Mouse (Mus musculus) spleen, adult 2 months (tissue): ENCODE results near the gene Trim41. TPM values are rescaled to one million over a fixed set of nuclear protein-coding genes. Genes with fewer than 3 reads are reported as not detected.
A peak's percentile ranks its signal among the peaks of the same experiment; 100 is the strongest.
"Not testable (repeated sequence)": the region's sequence is repeated elsewhere in the genome, so short reads cannot be mapped to it uniquely, and the experiment has no call there.

Experiments
- DNase-seq, 2 experiments: peaks; one replicate each; pipeline versions ENCODE4 v3.0.0 to v3.0.0-alpha.2; 2012 to 2021; ENCODE audit warnings: low spot score in 2 of 2, low read depth in 1 of 2
- H3K27ac ChIP-seq: fragments of 200-500 bp; 2 replicates; pipeline ENCODE4 v1.5.1; 2012; ENCODE audit warnings: low read length, inconsistent platforms; ENCODE audit not compliant: insufficient read depth
- H3K27me3 ChIP-seq: fragments of 200-500 bp; 2 replicates; pipeline ENCODE4 v1.6.1; 2012; ENCODE audit warnings: mild to moderate bottlenecking, moderate library complexity, low read length, inconsistent platforms; ENCODE audit not compliant: control insufficient read depth, insufficient read depth
- H3K36me3 ChIP-seq: fragments of 200-500 bp; 2 replicates; pipeline ENCODE4 v1.6.1; 2012; ENCODE audit warnings: mild to moderate bottlenecking, low read length, inconsistent platforms; ENCODE audit not compliant: control insufficient read depth, insufficient read depth
- H3K4me1 ChIP-seq: fragments of 200-500 bp; 2 replicates; pipeline ENCODE4 v1.6.1; 2011; ENCODE audit warnings: inconsistent platforms; ENCODE audit not compliant: control insufficient read depth, insufficient read depth, insufficient read length
- H3K4me3 ChIP-seq: fragments of 200-500 bp; 2 replicates; pipeline ENCODE4 v1.5.1; 2011; ENCODE audit warnings: mild to moderate bottlenecking, inconsistent platforms; ENCODE audit not compliant: insufficient read depth, insufficient read length; ENCODE audit errors: extremely low read depth
- CTCF ChIP-seq: fragments of 200-500 bp; IDR thresholded peaks from 2 replicates; pipeline ENCODE4 v1.5.1; 2011; ENCODE audit warnings: mild to moderate bottlenecking, inconsistent platforms; ENCODE audit not compliant: insufficient read depth, insufficient read length, insufficient replicate concordance; ENCODE audit errors: extremely low read depth
- POLR2A ChIP-seq: fragments of 200-500 bp; IDR thresholded peaks from 2 replicates; pipeline ENCODE4 v1.6.1; 2011; ENCODE audit warnings: low read depth, low read length, inconsistent platforms
- WGBS: fragments of 180-500 bp; shearing (Covaris S2); methylation state at CpG from one replicate; pipeline ENCODE4 v1.1.7; 2018; 5-methylcytosine and 5-hydroxymethylcytosine counted together
- polyA plus RNA-seq: library from polyadenylated mRNA; depleted of rRNA; stranded (reverse); fragments of >200 nt; gene quantifications from 2 replicates; pipeline ENCODE4 v1.2.3, GENCODE M21; 2012

Gene Trim41
- polyA plus RNA-seq, 1 experiment: 24.7 TPM

DNA sequence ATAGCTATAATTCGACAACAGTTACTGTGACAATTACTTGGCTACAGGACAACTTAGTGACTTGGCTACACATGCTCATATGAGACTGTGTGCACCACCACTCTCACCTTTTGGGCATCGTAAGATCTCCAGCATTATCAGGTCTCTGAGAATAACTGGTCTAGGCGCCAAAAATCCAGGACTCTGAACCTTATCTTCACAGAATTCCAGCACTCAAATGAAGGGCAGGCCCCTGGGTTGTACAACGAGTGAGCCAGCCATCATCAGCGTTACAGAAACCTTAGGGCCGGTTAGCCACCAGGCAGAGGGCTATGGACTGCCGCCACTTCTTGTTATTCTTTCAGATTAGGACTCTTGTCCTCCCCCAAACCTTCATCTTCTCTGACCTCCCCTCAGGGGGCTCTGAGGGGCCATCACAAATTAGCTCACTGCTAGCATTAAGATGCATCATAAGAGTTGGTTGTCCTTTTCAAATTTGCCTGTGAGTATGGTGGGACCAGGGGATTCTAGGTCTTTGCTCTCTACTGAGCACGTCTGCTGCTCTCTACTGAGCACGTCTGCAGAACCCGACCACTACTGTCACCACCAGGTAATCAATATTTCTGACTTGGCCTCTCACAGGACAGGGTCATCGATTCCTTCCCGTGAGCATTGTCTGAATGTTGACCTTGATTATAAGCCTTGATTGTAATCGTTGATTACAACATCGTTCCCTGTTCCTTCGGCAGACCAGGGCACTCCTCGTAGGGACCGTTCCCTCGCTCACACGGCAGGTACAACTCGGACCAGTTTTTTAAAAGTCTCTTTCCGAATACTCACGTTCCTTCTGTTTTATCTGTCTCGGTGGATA lies 35.7 kb upstream of the Trim41 start:
- no peak for DNase-seq
- TF ChIP-seq CTCF (no peak), POLR2A (no peak)

GRCm38 (mm10) chr11:48852190-48852589 lies 35.0 kb upstream of the Trim41 start:
- peaks cover 3% of the 10 kb centered on the region for H3K36me3 ChIP-seq
- no peak overlapping the region for H3K4me3 ChIP-seq
- TF ChIP-seq POLR2A: no peak
- TF ChIP-seq CTCF: no peak
- no peak overlapping the region for H3K27ac ChIP-seq
- DNase-seq: no peak
- H3K4me1 ChIP-seq: peaks cover 12% of the 10 kb centered on the region; the same call in 1 of the 2 replicates
- 88% methylated on average over 4 of the region's 4 CpGs for WGBS
- H3K27me3 ChIP-seq: no peaks in the 10 kb centered on the region

More for the DNA sequence above, 35.7 kb upstream of the Trim41 start:
- Histone ChIP-seq H3K4me1 (peaks cover 12% of the 10 kb centered on the region; the same call in 1 of the 2 replicates), H3K27ac (peak overlapping the region; percentile 46; the same call in 1 of the 2 replicates), H3K4me3 (peak overlapping the region; percentile 57), H3K27me3 (no peaks in the 10 kb centered on the region), H3K36me3 (peaks cover 3% of the 10 kb centered on the region)
- 13% methylated on average over 23 of the region's 23 CpGs for WGBS

DNA sequence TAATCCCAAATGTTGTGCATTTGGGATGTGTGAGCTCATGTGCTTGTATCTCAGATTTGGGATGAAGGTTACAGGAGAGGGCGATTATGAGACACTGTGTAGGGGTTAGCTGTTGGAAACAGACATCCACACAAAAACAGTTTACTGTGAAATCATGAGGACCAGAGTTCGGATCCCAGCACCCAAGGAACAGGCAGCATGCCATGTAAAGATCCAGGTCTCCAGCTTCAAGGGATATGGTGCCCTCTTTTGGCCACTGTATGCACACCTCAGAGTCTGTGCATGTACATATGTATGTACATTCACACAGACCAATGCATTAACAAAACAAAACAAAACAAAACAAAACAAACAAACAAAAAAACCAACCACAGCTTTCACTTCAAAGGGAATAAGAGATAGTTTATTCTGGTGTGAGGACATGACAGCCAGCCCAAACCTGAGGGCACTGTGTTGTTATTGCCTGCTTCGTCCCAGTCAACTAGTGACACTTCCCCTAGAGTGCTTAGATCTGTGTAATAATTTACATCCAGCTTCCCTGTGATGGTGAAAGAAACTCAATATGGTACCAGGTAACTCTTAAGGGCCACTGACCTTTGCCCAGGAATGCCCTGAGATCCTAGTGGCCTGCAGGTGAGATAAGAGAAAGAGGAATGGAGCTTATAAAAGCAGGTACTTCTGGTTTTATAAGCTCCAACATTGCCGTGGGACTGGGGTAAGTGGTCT lies 34.3 kb upstream of the Trim41 start:
- H3K4me1 ChIP-seq: peaks cover 12% of the 10 kb centered on the region; the same call in 1 of the 2 replicates
- no peak overlapping the region for H3K4me3 ChIP-seq
- peaks cover 3% of the 10 kb centered on the region for H3K36me3 ChIP-seq
- 88% methylated on average over 4 of the region's 4 CpGs for WGBS
- no peak overlapping the region for H3K27ac ChIP-seq
- H3K27me3 ChIP-seq: no peaks in the 10 kb centered on the region
- DNase-seq: no peak
- no peak for TF ChIP-seq POLR2A
- peak; percentile 19; the same call in 1 of the 2 replicates for TF ChIP-seq CTCF

GRCm38 (mm10) chr11:48850240-48850639 lies 33.1 kb upstream of the Trim41 start:
- WGBS: 85% methylated on average over 2 of the region's 2 CpGs
- Histone ChIP-seq H3K27me3 (no peaks in the 10 kb centered on the region), H3K4me1 (peaks cover 15% of the 10 kb centered on the region; the same call in 1 of the 2 replicates), H3K4me3 (no peak overlapping the region), H3K27ac (no peak overlapping the region), H3K36me3 (peaks cover 6% of the 10 kb centered on the region)
- no peak for TF ChIP-seq CTCF
- TF ChIP-seq POLR2A: no peak
- DNase-seq: no peak

GRCm38 (mm10) chr11:48846881-48847280 lies 29.7 kb upstream of the Trim41 start:
- 78% methylated on average over 5 of the region's 5 CpGs for WGBS
- Histone ChIP-seq H3K27ac (no peak overlapping the region), H3K4me1 (peaks cover 20% of the 10 kb centered on the region; the same call in 1 of the 2 replicates), H3K27me3 (no peaks in the 10 kb centered on the region), H3K36me3 (peaks cover 6% of the 10 kb centered on the region), H3K4me3 (no peak overlapping the region)
- TF ChIP-seq POLR2A: no peak
- TF ChIP-seq CTCF: no peak
- no peak for DNase-seq

DNA sequence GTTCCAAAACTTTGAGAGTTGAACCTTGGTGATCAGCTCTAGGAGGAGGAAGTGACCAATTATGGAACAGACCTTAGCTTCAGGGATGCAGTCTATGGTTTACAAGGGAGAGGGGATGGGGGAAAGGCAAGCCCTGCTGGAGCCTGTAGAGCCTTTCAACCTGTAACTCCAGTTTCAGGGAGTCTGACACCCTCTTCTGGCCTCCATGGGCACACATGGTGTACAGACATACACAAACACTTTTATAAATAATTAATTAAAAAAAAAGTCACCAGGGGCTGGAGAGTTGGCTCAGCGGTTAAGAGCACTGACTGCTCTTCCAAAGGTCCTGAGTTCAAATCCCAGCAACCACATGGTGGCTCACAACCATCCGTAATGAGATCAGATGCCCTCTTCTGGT lies 29.2 kb upstream of the Trim41 start:
- not testable (repeated sequence) for DNase-seq
- WGBS: 79% methylated on average over 2 of the region's 2 CpGs

More for the DNA sequence above, 29.2 kb upstream of the Trim41 start:
- not testable (repeated sequence) for H3K4me3 ChIP-seq, H3K36me3 ChIP-seq, H3K27me3 ChIP-seq, H3K27ac ChIP-seq
- H3K4me1 ChIP-seq: peaks cover 25% of the 10 kb centered on the region; the same call in 1 of the 2 replicates
